Mouse (Mus musculus) bone marrow macrophage, adult 2 months (primary cell): Measurements from ENCODE around the gene Wiz.

ENCODE experiments used
- CTCF ChIP-seq: IDR thresholded peaks from 2 replicates; pipeline ENCODE4 v1.5.1; 2012; ENCODE audit warnings: low read depth, mild to moderate bottlenecking, low read length, moderate library complexity
- POLR2A ChIP-seq: IDR thresholded peaks from 2 replicates; pipeline ENCODE4 v1.6.1; 2012; ENCODE audit warnings: mild to moderate bottlenecking, low read depth, low read length, borderline replicate concordance

DNA sequence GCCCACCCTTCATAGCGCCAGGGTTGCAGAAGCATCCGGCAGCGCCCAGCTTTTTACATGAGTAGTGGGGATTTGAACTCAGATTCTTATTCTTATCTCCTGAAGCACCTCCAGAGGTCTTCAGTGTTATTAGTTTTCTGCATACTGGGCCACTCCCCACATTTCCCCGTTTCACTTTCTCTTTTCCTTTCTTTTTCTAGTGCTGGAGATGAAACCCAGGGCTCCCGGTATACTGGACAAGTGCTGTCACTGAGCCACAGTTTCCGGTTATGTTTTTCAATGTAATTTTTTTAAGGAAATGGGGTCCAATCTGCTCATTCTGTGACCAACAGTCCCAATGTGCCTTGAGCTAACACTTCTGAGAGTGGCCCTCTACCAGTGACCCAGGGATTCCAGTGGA, 22.7 kb upstream of the Wiz start:
- TF ChIP-seq POLR2A, result no peak
- no peak for TF ChIP-seq CTCF
